Mouse (Mus musculus) testis, adult 2 months (tissue): Measurements from ENCODE around the gene Tspan9.

Experiments
- CTCF ChIP-seq: fragments of 200-500 bp; IDR thresholded peaks from 2 replicates; pipeline ENCODE4 v1.5.1; 2012; ENCODE audit warnings: low read depth, mild to moderate bottlenecking, inconsistent platforms, low read length, moderate library complexity; ENCODE audit not compliant: control insufficient read depth, insufficient read depth, insufficient replicate concordance
- POLR2A ChIP-seq: fragments of 200-500 bp; IDR thresholded peaks from 2 replicates; pipeline ENCODE4 v1.6.1; 2012; ENCODE audit warnings: low read depth, mild to moderate bottlenecking, inconsistent platforms, low read length, moderate library complexity; ENCODE audit not compliant: control insufficient read depth

GRCm38 (mm10) chr6:128079576-128080224 is 63.7 kb downstream of the Tspan9 start:
- TF ChIP-seq CTCF (no peak), POLR2A (no peak)
